Mouse (Mus musculus) kidney, embryonic 14.5 days (tissue): ENCODE data around the gene Rsf1. TPM values are rescaled to one million over a fixed set of nuclear protein-coding genes. Genes with fewer than 3 reads are reported as not detected.
A peak's percentile ranks its signal among the peaks of the same experiment; 100 is the strongest.

Experiments
- ATAC-seq: fragments of 200-750 bp; cut with Nextera tagmentation; 2 replicates; pipeline ENCODE4 v1.8.0; 2017; ENCODE audit warnings: moderate number of reproducible peaks, mild to moderate bottlenecking, moderate TSS enrichment, moderate library complexity; ENCODE audit not compliant: low FRiP score, low TSS enrichment
- H3K27ac ChIP-seq: fragments of 300-500 bp; sonication (generic); 2 replicates; pipeline ENCODE4 v1.5.1; 2014; ENCODE audit warnings: low read depth, mild to moderate bottlenecking, low read length, moderate library complexity, mixed read lengths
- H3K27me3 ChIP-seq: fragments of 300-500 bp; sonication (generic); 2 replicates; pipeline ENCODE4 v1.6.1; 2014; ENCODE audit warnings: mild to moderate bottlenecking, low read length; ENCODE audit not compliant: control insufficient read depth, insufficient read depth
- H3K36me3 ChIP-seq: fragments of 300-500 bp; sonication (generic); 2 replicates; pipeline ENCODE4 v1.6.1; 2014; ENCODE audit warnings: low read length, mixed read lengths; ENCODE audit not compliant: control insufficient read depth, insufficient read depth
- H3K4me1 ChIP-seq: fragments of 300-500 bp; sonication (generic); 2 replicates; pipeline ENCODE4 v1.6.1; 2014; ENCODE audit warnings: low read length, mixed read lengths; ENCODE audit not compliant: control insufficient read depth, insufficient read depth
- H3K4me2 ChIP-seq: fragments of 300-500 bp; sonication (generic); replicated peaks from 2 replicates; pipeline ENCODE4 v1.6.1; 2014; ENCODE audit warnings: low read depth, mild to moderate bottlenecking, low read length
- H3K4me3 ChIP-seq: fragments of 300-500 bp; sonication (generic); 2 replicates; pipeline ENCODE4 v1.5.1; 2014; ENCODE audit warnings: mild to moderate bottlenecking, low read length
- H3K9ac ChIP-seq: fragments of 300-500 bp; sonication (generic); 2 replicates; pipeline ENCODE4 v1.6.1; 2014; ENCODE audit warnings: low read depth, mild to moderate bottlenecking, low read length, moderate library complexity
- H3K9me3 ChIP-seq: fragments of 300-500 bp; sonication (generic); 2 replicates; pipeline ENCODE4 v1.6.1; 2016; ENCODE audit warnings: low read length; ENCODE audit not compliant: control insufficient read depth
- WGBS: fragments of 180-500 bp; shearing (Covaris S2); extraction: QIAGEN DNeasy Blood & Tissue Kit; methylation state at CpG from one replicate; pipeline ENCODE4 v1.1.7; 2014; 5-methylcytosine and 5-hydroxymethylcytosine counted together
- polyA plus RNA-seq: library from polyadenylated mRNA; unstranded; fragments of >200 nt; fragmentation: Nextera tagmentation; extraction: Ambion mirVana; gene quantifications from 2 replicates; pipeline ENCODE4 v1.2.1, GENCODE M21; 2014

Gene Rsf1
- polyA plus RNA-seq, 1 experiment from 2014 or later, result 28.4 TPM

GRCm38 (mm10) chr7:97707809-97708208 lies 128.1 kb downstream of the Rsf1 start:
- Histone ChIP-seq H3K4me3 (no peak overlapping the region), H3K27me3 (no peaks in the 10 kb centered on the region), H3K36me3 (peaks cover 28% of the 10 kb centered on the region), H3K4me2 (no peak overlapping the region), H3K9ac (no peak overlapping the region), H3K4me1 (no peaks in the 10 kb centered on the region), H3K27ac (no peak overlapping the region), H3K9me3 (no peaks in the 10 kb centered on the region)
- ATAC-seq, result no peak
- 95% methylated on average over 5 of the region's 5 CpGs for WGBS

GRCm38 (mm10) chr7:97709204-97709603 lies 129.5 kb downstream of the Rsf1 start:
- Histone ChIP-seq H3K9ac (0 out of 2 replicates have a peak overlapping the region, but pooled peaks have one; percentile 4), H3K4me2 (no peak overlapping the region), H3K27ac (no peak overlapping the region), H3K4me1 (no peaks in the 10 kb centered on the region), H3K4me3 (no peak overlapping the region), H3K27me3 (no peaks in the 10 kb centered on the region), H3K36me3 (peaks cover 38% of the 10 kb centered on the region), H3K9me3 (no peaks in the 10 kb centered on the region)
- ATAC-seq, result no peak
- 74% methylated on average over 3 of the region's 3 CpGs for WGBS

- peaks cover 74% of the 10 kb centered on the region for H3K36me3 ChIP-seq
Observed at GRCm38 (mm10) chr7:97714651-97715050, 135.0 kb downstream of the Rsf1 start.

GRCm38 (mm10) chr7:97717326-97717725 lies 137.6 kb downstream of the Rsf1 start:
- H3K27ac ChIP-seq, result no peak overlapping the region
- H3K27me3 ChIP-seq, result no peaks in the 10 kb centered on the region
- H3K36me3 ChIP-seq, result peaks cover 72% of the 10 kb centered on the region
- no peak overlapping the region for H3K9ac ChIP-seq
- no peaks in the 10 kb centered on the region for H3K9me3 ChIP-seq
- H3K4me1 ChIP-seq, result no peaks in the 10 kb centered on the region
- no peak overlapping the region for H3K4me3 ChIP-seq
- WGBS, result 83% methylated on average over 1 of the region's 1 CpGs
- no peak overlapping the region for H3K4me2 ChIP-seq
- no peak for ATAC-seq

More at GRCm38 (mm10) chr7:97714651-97715050, 135.0 kb downstream of the Rsf1 start:
- Histone ChIP-seq H3K27me3 (no peaks in the 10 kb centered on the region), H3K4me3 (no peak overlapping the region), H3K9me3 (no peaks in the 10 kb centered on the region), H3K27ac (no peak overlapping the region), H3K4me1 (no peaks in the 10 kb centered on the region), H3K4me2 (no peak overlapping the region), H3K9ac (no peak overlapping the region)
- 94% methylated on average over 5 of the region's 5 CpGs for WGBS
- ATAC-seq, result no peak

GRCm38 (mm10) chr7:97719078-97719477 lies 139.4 kb downstream of the Rsf1 start:
- Histone ChIP-seq H3K27ac (no peak overlapping the region), H3K9ac (no peak overlapping the region), H3K4me2 (no peak overlapping the region), H3K36me3 (peaks cover 64% of the 10 kb centered on the region), H3K4me1 (no peaks in the 10 kb centered on the region), H3K4me3 (no peak overlapping the region), H3K9me3 (no peaks in the 10 kb centered on the region), H3K27me3 (no peaks in the 10 kb centered on the region)
- no peak for ATAC-seq
- 83% methylated on average over 5 of the region's 5 CpGs for WGBS

- Histone ChIP-seq H3K27ac (no peak overlapping the region), H3K4me1 (no peaks in the 10 kb centered on the region), H3K9ac (no peak overlapping the region), H3K4me2 (no peak overlapping the region), H3K27me3 (no peaks in the 10 kb centered on the region), H3K4me3 (no peak overlapping the region), H3K36me3 (peaks cover 53% of the 10 kb centered on the region), H3K9me3 (no peaks in the 10 kb centered on the region)
- no peak for ATAC-seq
- WGBS, result 79% methylated on average over 5 of the region's 5 CpGs
Observed at GRCm38 (mm10) chr7:97720109-97720508, 140.4 kb downstream of the Rsf1 start.

GRCm38 (mm10) chr7:97722278-97722918 lies 142.7 kb downstream of the Rsf1 start:
- no peak overlapping the region for H3K27ac ChIP-seq
- no peak overlapping the region for H3K9ac ChIP-seq
- no peak for ATAC-seq
- no peaks in the 10 kb centered on the region for H3K9me3 ChIP-seq
- WGBS, result 96% methylated on average over 7 of the region's 7 CpGs
- H3K27me3 ChIP-seq, result no peaks in the 10 kb centered on the region
- no peak overlapping the region for H3K4me2 ChIP-seq
- peaks cover 42% of the 10 kb centered on the region for H3K36me3 ChIP-seq
- no peak overlapping the region for H3K4me3 ChIP-seq
- no peaks in the 10 kb centered on the region for H3K4me1 ChIP-seq

GRCm38 (mm10) chr7:97723646-97724538 lies 144.2 kb downstream of the Rsf1 start:
- no peak overlapping the region for H3K4me3 ChIP-seq
- H3K27me3 ChIP-seq, result no peaks in the 10 kb centered on the region
- no peak overlapping the region for H3K27ac ChIP-seq
- no peak overlapping the region for H3K4me2 ChIP-seq
- H3K9ac ChIP-seq, result no peak overlapping the region
- peaks cover 27% of the 10 kb centered on the region for H3K36me3 ChIP-seq
- H3K4me1 ChIP-seq, result no peaks in the 10 kb centered on the region
- H3K9me3 ChIP-seq, result no peaks in the 10 kb centered on the region
- ATAC-seq, result no peak
- WGBS, result 87% methylated on average over 11 of the region's 11 CpGs

- H3K4me1 ChIP-seq, result no peaks in the 10 kb centered on the region
- WGBS, result 95% methylated on average over 6 of the region's 6 CpGs
- no peak overlapping the region for H3K4me2 ChIP-seq
- no peak overlapping the region for H3K27ac ChIP-seq
- no peak overlapping the region for H3K4me3 ChIP-seq
- H3K27me3 ChIP-seq, result no peaks in the 10 kb centered on the region
- H3K36me3 ChIP-seq, result peaks cover 15% of the 10 kb centered on the region; the same call in 1 of the 2 replicates
- no peak for ATAC-seq
- no peak overlapping the region for H3K9ac ChIP-seq
- no peaks in the 10 kb centered on the region for H3K9me3 ChIP-seq
Observed at GRCm38 (mm10) chr7:97725401-97725800, 145.7 kb downstream of the Rsf1 start.
